Mouse (Mus musculus) heart, postnatal 0 days (tissue): ENCODE measurements around the gene Setd2.

Experiments
- CTCF ChIP-seq: IDR thresholded peaks from 2 replicates; pipeline ENCODE4 v1.5.1; 2016; ENCODE audit warnings: antibody characterized with exemption, control low read depth, low read depth
- EP300 ChIP-seq: IDR thresholded peaks from 2 replicates; pipeline ENCODE4 v1.6.1; 2016; ENCODE audit warnings: antibody characterized with exemption, low read depth

DNA sequence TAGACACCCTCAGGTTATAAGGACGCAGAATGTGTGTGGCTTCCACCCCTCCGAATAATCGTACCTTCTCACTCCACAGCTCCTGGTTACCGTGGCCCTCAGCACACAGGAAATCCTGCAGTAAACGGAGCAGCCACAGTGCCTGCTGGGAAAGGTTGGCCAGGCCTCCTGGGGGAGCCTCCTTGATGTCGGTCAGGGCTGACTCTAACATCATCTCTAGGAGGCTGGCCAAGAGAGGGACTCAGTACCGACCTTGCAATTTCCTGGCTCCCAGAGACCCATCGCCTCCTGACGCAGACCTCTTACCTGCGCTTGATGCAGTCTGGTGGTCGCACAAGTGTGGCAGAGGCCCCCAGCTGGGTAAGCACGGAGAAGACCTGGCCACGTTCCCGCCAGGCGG, 100.3 kb downstream of the Setd2 start:
- TF ChIP-seq CTCF (no peak), EP300 (no peak)
